Comparison of ENCODE assay signal across 26 mouse cellular contexts in genomic region chr2:95909758-95910157, GRCm38 (mm10).
"Had no signal": no experiment of that assay in that cellular context is flagged by ENCODE, and none has a peak within 500 bp of the region (broad histone marks: within the 10 kb centered on the region; RNA-seq: fewer than 3 reads in every experiment).

No protein-coding gene starts in this region.

- H3K4me2 ChIP-seq: embryonic facial prominence, embryonic 12.5 days; embryonic facial prominence, embryonic 13.5 days; embryonic facial prominence, embryonic 15.5 days; forebrain, embryonic 12.5 days; forebrain, embryonic 13.5 days; forebrain, embryonic 15.5 days had no signal

- H3K4me1 ChIP-seq: embryonic facial prominence, embryonic 10.5 days; embryonic facial prominence, embryonic 12.5 days; embryonic facial prominence, embryonic 13.5 days; embryonic facial prominence, embryonic 15.5 days; forebrain, embryonic 12.5 days; forebrain, embryonic 13.5 days; forebrain, embryonic 15.5 days had no signal

- H3K4me3 ChIP-seq: embryonic facial prominence, embryonic 10.5 days; embryonic facial prominence, embryonic 12.5 days; embryonic facial prominence, embryonic 13.5 days; embryonic facial prominence, embryonic 15.5 days; erythroblast, embryonic 14.5 days; forebrain, embryonic 10.5 days; forebrain, embryonic 12.5 days; forebrain, embryonic 13.5 days; forebrain, embryonic 15.5 days; gastrocnemius, adult 2 months had no signal

- H3K9me3 ChIP-seq: embryonic facial prominence, embryonic 10.5 days; embryonic facial prominence, embryonic 12.5 days; embryonic facial prominence, embryonic 13.5 days; embryonic facial prominence, embryonic 15.5 days; forebrain, embryonic 10.5 days; forebrain, embryonic 12.5 days; forebrain, embryonic 13.5 days; forebrain, embryonic 15.5 days had no signal

- H3K36me3 ChIP-seq: embryonic facial prominence, embryonic 10.5 days; embryonic facial prominence, embryonic 12.5 days; embryonic facial prominence, embryonic 13.5 days; embryonic facial prominence, embryonic 15.5 days; forebrain, embryonic 10.5 days; forebrain, embryonic 12.5 days; forebrain, embryonic 15.5 days had no signal

- H3K27ac ChIP-seq: embryonic facial prominence, embryonic 10.5 days; embryonic facial prominence, embryonic 12.5 days; embryonic facial prominence, embryonic 13.5 days; embryonic facial prominence, embryonic 15.5 days; forebrain, embryonic 10.5 days; forebrain, embryonic 12.5 days; forebrain, embryonic 13.5 days; forebrain, embryonic 15.5 days; gastrocnemius, adult 2 months had no signal

- H3K27me3 ChIP-seq: embryonic facial prominence, embryonic 12.5 days; embryonic facial prominence, embryonic 13.5 days; embryonic facial prominence, embryonic 15.5 days; forebrain, embryonic 12.5 days; forebrain, embryonic 13.5 days; forebrain, embryonic 15.5 days had no signal

- H3K9ac ChIP-seq: embryonic facial prominence, embryonic 12.5 days; embryonic facial prominence, embryonic 13.5 days; embryonic facial prominence, embryonic 15.5 days; forebrain, embryonic 12.5 days; forebrain, embryonic 13.5 days; forebrain, embryonic 15.5 days; forebrain, postnatal 0 days had no signal

- DNase-seq: cerebellum, adult 2 months; cerebellum, adult 8-10 months; cerebellum, adult 9-10 months; cerebellum, adult 9-11 months; cerebellum, postnatal 14 days; cerebellum, postnatal 25 days; cerebellum, postnatal 36 days; forebrain, postnatal 0 days; gastrocnemius, adult 2 months; gastrocnemius, postnatal 10 days; gastrocnemius, postnatal 14 days; gastrocnemius, postnatal 25 days; gastrocnemius, postnatal 36 days; heart, adult 11 months; heart, adult 18-20 months had no signal

- ATAC-seq: forebrain, embryonic 13.5 days; forebrain, embryonic 14.5 days; forebrain, embryonic 15.5 days; forebrain, embryonic 16.5 days; forebrain, postnatal 0 days had no signal
